In the genomic region with DNA sequence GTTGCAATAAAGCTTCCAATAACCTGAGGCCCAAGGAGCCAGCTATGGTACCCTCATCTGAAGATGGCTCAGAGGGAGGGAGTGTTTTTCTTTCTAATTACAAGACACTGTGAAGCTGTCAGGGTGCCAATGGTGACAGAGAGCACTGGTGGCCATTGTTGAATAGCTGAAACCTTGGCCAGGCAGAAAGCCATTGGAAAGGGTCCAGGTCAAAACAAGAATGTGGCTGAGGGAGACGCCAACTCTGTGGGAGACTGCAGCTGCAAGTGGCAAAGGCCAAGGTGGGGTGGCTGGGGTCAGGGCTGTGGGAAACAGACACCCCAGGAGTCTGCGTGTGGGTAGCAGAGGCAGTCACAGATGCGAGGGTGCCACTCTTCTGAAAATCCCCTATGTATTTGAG, we compare ENCODE assay signal across 9 mouse cellular contexts. TPM values are rescaled to one million over a fixed set of nuclear protein-coding genes. Genes with fewer than 3 reads are reported as not detected.
A peak's percentile ranks its signal among the peaks of the same experiment; 100 is the strongest.
DNase-seq lines count a peak whose midpoint lies in the region; ATAC-seq and TF ChIP-seq lines count a peak whose summit lies in the region.
"Had no signal": no experiment of that assay in that cellular context is flagged by ENCODE, and none has a peak within 500 bp of the region (broad histone marks: within the 10 kb centered on the region; RNA-seq: fewer than 3 reads in every experiment).

No protein-coding gene starts in this region.

- 66% methylated on average over 3 of the region's 3 CpGs for WGBS in bone marrow, adult 2 months
- WGBS in heart, postnatal 0 days = 49% methylated on average over 3 of the region's 3 CpGs
- 49% methylated on average over 3 of the region's 3 CpGs for WGBS in lung, embryonic 16.5 days
- 66% methylated on average over 3 of the region's 3 CpGs for WGBS in forebrain, embryonic 14.5 days

- TF ChIP-seq EP300 in heart, postnatal 0 days (IDR thresholded peaks at IDR 0.05; ENCODE audit: low read depth) = no peak

- no peak for TF ChIP-seq CTCF in bone marrow, adult 2 months (IDR thresholded peaks at IDR 0.05; ENCODE audit: control insufficient read depth, insufficient read depth, low read length)
- no peak for TF ChIP-seq CTCF in heart, postnatal 0 days (IDR thresholded peaks at IDR 0.05; ENCODE audit: low read depth)

- intact Hi-C loops in left cerebral cortex, postnatal 10 days (cut with DNase I) = no loop called here
- intact Hi-C loops in left cerebral cortex, postnatal 25 days (cut with DNase I) = loop anchor here (5.0 to 10.0 kb wide), 3 partner anchors 136 to 532 kb away; partner anchors contain the start of gene Enc1

- peaks cover 1% of the 10 kb centered on the region; the same call in 1 of the 2 replicates for H3K9me3 ChIP-seq in heart, postnatal 0 days (replicated peaks; ENCODE audit: control insufficient read depth, low read length)
- peaks cover 4% of the 10 kb centered on the region; the same call in 1 of the 2 replicates for H3K9me3 ChIP-seq in lung, embryonic 16.5 days (ENCODE audit: control insufficient read depth, low read length)
- H3K9me3 ChIP-seq in forebrain, embryonic 14.5 days (replicated peaks; ENCODE audit: control insufficient read depth, low read length) = no peaks in the 10 kb centered on the region

- H3K27ac ChIP-seq in bone marrow, adult 2 months (ENCODE audit: control insufficient read depth, insufficient read depth, low read depth, low read length, poor library complexity) = peak overlapping the region; percentile 31; the same call in 1 of the 2 replicates
- H3K27ac ChIP-seq in heart, postnatal 0 days (ENCODE audit: low read depth) = peak overlapping the region; percentile 17; the same call in 1 of the 2 replicates
- peak overlapping the region; percentile 9; the same call in 1 of the 2 replicates for H3K27ac ChIP-seq in lung, embryonic 16.5 days (ENCODE audit: low read length)
- H3K27ac ChIP-seq in forebrain, embryonic 14.5 days (ENCODE audit: low read depth, low read length) = no peak overlapping the region
- H3K27ac ChIP-seq: limb, embryonic 13.5 days had no signal

- H3K27me3 ChIP-seq in heart, postnatal 0 days (ENCODE audit: control insufficient read depth, insufficient read depth, low read length) = no peaks in the 10 kb centered on the region
- H3K27me3 ChIP-seq in lung, embryonic 16.5 days (ENCODE audit: control insufficient read depth, insufficient read depth, low read depth, low read length) = no peaks in the 10 kb centered on the region
- no peaks in the 10 kb centered on the region for H3K27me3 ChIP-seq in forebrain, embryonic 14.5 days (replicated peaks; ENCODE audit: control insufficient read depth, insufficient read depth, low read length)
- H3K27me3 ChIP-seq: limb, embryonic 13.5 days had no signal

- peak; percentile 27 to 77 for DNase-seq in left cerebral cortex, postnatal 10 days (ENCODE audit: extremely low spot score in 1 of 2, low spot score in 2 of 2)
- DNase-seq in left cerebral cortex, postnatal 25 days (ENCODE audit: low spot score in 2 of 2) = no peak
- peak; percentile 71 for DNase-seq in heart, postnatal 0 days (ENCODE audit: low spot score)
- no peak for DNase-seq in embryo, embryonic 10 days (ENCODE audit: low spot score)
- no peak for DNase-seq in urinary bladder, postnatal 14 days (ENCODE audit: low spot score)
- DNase-seq in forebrain, embryonic 14.5 days (ENCODE audit: low spot score) = no peak

- no peak overlapping the region for H3K4me3 ChIP-seq in bone marrow, adult 2 months (replicated peaks; ENCODE audit: control insufficient read depth, low read depth, low read length)
- H3K4me3 ChIP-seq in heart, postnatal 0 days (ENCODE audit: low read depth, low read length) = no peak overlapping the region
- no peak overlapping the region for H3K4me3 ChIP-seq in lung, embryonic 16.5 days (ENCODE audit: low read length)
- H3K4me3 ChIP-seq in forebrain, embryonic 14.5 days (ENCODE audit: low read depth, low read length) = no peak overlapping the region
- H3K4me3 ChIP-seq: limb, embryonic 13.5 days had no signal

- no peak overlapping the region for H3K4me2 ChIP-seq in heart, postnatal 0 days (ENCODE audit: low read depth, low read length)
- H3K4me2 ChIP-seq in lung, embryonic 16.5 days (ENCODE audit: low read depth, low read length) = no peak overlapping the region
- H3K4me2 ChIP-seq in forebrain, embryonic 14.5 days (ENCODE audit: low read length) = no peak overlapping the region
- H3K4me2 ChIP-seq: limb, embryonic 13.5 days had no signal

- H3K4me1 ChIP-seq in bone marrow, adult 2 months (ENCODE audit: control insufficient read depth, insufficient read depth, low read length) = peaks cover 1% of the 10 kb centered on the region; the same call in 1 of the 2 replicates
- peaks cover 26% of the 10 kb centered on the region for H3K4me1 ChIP-seq in heart, postnatal 0 days (ENCODE audit: control insufficient read depth, insufficient read depth)
- H3K4me1 ChIP-seq in lung, embryonic 16.5 days (replicated peaks; ENCODE audit: control insufficient read depth, insufficient read depth, low read length) = peaks cover 35% of the 10 kb centered on the region
- H3K4me1 ChIP-seq in forebrain, embryonic 14.5 days (ENCODE audit: control insufficient read depth, insufficient read depth, low read length) = peaks cover 7% of the 10 kb centered on the region

- no peak for TF ChIP-seq POLR2A in bone marrow, adult 2 months (IDR thresholded peaks at IDR 0.05; ENCODE audit: borderline replicate concordance, control insufficient read depth, low read depth, low read length)

- H3K9ac ChIP-seq in heart, postnatal 0 days (replicated peaks; ENCODE audit: low read depth, low read length) = no peak overlapping the region
- H3K9ac ChIP-seq in lung, embryonic 16.5 days (ENCODE audit: low read length) = no peak overlapping the region
- H3K9ac ChIP-seq in forebrain, embryonic 14.5 days (ENCODE audit: low read length) = no peak overlapping the region
- H3K9ac ChIP-seq: limb, embryonic 13.5 days had no signal

- peak; percentile 62 for ATAC-seq in heart, postnatal 0 days (ENCODE audit: insufficient read depth, low read depth)
- 0 out of 2 replicates have a peak, but pooled peaks have one; percentile 18 for ATAC-seq in lung, embryonic 16.5 days (ENCODE audit: low read depth)
- no peak for ATAC-seq in forebrain, embryonic 14.5 days

- H3K36me3 ChIP-seq in heart, postnatal 0 days (replicated peaks; ENCODE audit: control insufficient read depth, insufficient read depth, low read length) = no peaks in the 10 kb centered on the region
- H3K36me3 ChIP-seq in lung, embryonic 16.5 days (ENCODE audit: control insufficient read depth, insufficient read depth, low read length) = no peaks in the 10 kb centered on the region
- no peaks in the 10 kb centered on the region for H3K36me3 ChIP-seq in forebrain, embryonic 14.5 days (ENCODE audit: control insufficient read depth, insufficient read depth, low read length)
- H3K36me3 ChIP-seq: limb, embryonic 13.5 days had no signal

RNA-seq across cellular contexts. Expression of gene Gm10260, which starts 16.3 kb away (rescaled TPM):
- total RNA-seq in left cerebral cortex, postnatal 10 days (2021) = 100 to 1,000 TPM; 113 to 120 TPM
- 10 to 100 TPM; 66.9 to 79.5 TPM for total RNA-seq in left cerebral cortex, postnatal 25 days (2021)
- polyA plus RNA-seq in bone marrow, adult 2 months (2011; ENCODE audit: insufficient read depth, insufficient read length, low replicate concordance, missing spikeins) = 6.5 and 33.2 TPM in 2 replicates
- total RNA-seq in heart, postnatal 0 days (2014; rRNA removed; ENCODE audit: low replicate concordance) = 418 and 531 TPM in 2 replicates
- polyA plus RNA-seq in heart, postnatal 0 days (2015; fragmentation: Nextera tagmentation; extraction: Ambion mirVana) = 2.3 and 3.3 TPM in 2 replicates
- polyA plus RNA-seq in lung, embryonic 16.5 days (2015; fragmentation: Nextera tagmentation; extraction: Ambion mirVana) = 3.6 and 17.3 TPM in 2 replicates
- polyA plus RNA-seq in forebrain, embryonic 14.5 days (2014; fragmentation: Nextera tagmentation; extraction: Ambion mirVana) = 2.9 and 4.6 TPM in 2 replicates

Comparison
In these comparisons a context has a peak if more than half of its experiments do, and no peak if none do; other contexts are left out.
1. DNase-seq: peak in left cerebral cortex, postnatal 10 days (2 of 2) and heart, postnatal 0 days (single experiment); none in left cerebral cortex, postnatal 25 days (0 of 2), embryo, embryonic 10 days (single experiment), urinary bladder, postnatal 14 days (single experiment) and forebrain, embryonic 14.5 days (single experiment).